Mouse (Mus musculus): ENCODE measurements around the gene Olfr859.
"Not testable (repeated sequence)": the region's sequence is repeated elsewhere in the genome, so short reads cannot be mapped to it uniquely, and the experiment has no call there.

Gene Olfr859

DNA sequence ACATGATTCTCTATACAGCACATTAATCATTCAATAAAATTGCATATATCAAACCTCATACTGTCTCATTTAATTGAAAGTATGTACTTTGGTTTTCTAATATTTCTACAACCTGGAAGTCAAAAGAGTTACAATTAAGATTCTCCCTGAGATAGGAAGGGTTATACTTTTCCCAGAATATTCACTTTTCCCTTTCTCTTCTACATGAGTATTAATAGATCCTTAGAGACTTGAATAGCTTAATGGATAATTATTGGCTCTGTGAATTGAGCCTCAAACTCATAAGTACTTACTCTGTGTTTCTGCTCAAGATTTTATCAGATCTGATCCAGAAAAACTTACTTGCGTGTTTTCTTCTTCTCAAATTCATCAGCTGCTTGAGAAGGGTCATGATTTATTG is at the start of gene Olfr859:
TSS of gene Olfr859 (plus strand) at position 301 of the 400 bp plus-strand sequence.
- DNase-seq (ENCODE audit: low spot score), result not testable (repeated sequence)

DNA sequence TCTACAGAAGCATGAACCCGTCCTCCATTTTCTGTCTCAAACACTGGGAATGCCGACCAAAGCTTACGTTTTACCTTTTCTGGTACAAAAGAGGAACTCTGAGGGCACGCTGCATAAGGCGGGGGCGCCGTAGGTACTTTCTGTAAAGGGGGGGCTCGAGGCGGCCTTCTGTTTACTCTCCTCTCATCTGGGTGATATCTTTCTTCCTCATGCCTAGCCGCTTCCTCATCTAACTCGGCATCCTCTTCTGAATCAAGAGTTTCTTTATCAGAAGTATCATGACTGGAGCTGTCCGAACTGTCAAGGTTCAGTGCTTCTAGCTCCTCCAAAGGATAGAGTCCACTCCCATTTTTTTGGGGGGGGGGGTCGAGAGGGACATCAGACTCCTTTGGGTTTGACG is 35.6 kb upstream of the Olfr859 start:
- no peak for DNase-seq (ENCODE audit: low spot score)

DNA sequence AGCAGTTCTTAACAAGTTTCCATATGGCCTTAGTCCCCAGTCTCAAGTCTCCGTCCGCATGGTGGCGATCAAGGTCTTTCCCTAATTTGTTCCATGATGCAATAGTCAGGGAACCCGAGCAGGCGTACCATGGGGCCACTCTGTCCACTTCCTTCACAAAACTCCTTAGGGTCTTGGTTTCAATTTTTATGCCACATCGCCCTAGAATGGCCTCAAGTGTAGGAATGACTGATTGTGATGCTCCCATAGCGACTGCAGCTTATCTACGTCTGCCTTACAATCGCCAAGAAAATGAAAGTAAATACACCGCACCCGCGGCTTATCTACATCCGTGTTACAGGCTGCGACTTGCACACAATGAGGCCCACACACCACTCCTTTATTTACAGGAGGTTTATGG is 35.0 kb upstream of the Olfr859 start:
- no peak for DNase-seq (ENCODE audit: low spot score)

DNA sequence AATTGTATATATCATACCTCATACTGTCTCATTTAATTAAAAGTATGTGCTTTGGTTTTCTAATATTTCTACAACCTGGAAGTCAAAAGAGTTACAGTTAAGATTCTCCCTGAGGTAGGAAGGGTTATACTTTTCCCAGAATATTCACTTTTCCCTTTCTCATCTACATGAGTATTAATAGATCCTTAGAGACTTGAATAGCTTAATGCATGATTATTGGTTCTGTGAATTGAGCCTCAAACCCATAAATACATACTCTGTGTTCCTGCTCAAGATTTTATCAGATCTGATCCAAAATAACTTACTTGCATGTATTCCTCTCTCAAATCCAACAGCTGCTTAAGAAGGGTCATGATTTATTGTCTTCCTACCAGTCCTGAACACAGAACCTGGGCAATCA is 24.7 kb upstream of the Olfr859 start, which contains the start of gene Olfr58:
TSS of gene Olfr58 (plus strand) at position 301 of the 400 bp plus-strand sequence.
- no peak for DNase-seq (ENCODE audit: low spot score)

DNA sequence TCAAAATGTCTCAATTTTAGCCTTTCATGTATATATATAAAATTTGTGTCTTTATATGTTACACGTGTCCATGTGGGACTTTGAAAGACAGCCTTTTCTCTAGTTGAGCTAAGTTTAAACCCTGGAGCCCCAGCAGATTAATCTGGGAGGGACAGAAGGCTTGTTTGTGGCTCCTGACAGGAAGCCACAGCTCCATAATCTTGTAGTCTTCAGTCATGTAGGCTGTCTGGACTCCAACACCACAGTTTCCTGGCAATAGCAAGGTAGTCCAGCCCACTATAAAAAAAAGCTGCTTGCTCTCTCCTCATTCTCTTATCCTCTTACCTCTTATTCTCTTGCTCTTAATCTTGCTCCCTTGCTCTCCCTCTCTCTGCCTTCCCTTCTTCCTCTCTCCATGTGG is 1.7 kb upstream of the Olfr859 start:
- DNase-seq (ENCODE audit: low spot score), result no peak

DNA sequence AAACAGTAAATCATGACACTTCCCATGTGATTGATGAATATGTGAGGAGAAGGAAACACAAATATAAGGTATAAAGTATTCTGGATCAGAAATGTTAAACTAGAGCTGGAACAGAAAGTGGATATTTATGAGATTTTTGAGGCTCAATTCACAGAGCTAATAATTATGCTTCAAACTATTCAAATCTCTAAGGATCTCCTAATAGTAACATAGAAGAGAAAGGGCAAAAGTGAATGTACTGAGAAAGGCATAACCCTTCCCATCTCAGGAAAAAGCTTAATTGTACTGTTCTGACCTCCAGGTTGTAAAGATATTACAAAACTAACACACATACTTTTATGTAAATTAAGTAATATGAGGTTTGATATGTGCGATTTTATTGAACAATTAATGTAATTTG is 44.9 kb downstream of the Olfr859 start, which contains the start of gene Olfr860:
TSS of gene Olfr860 (minus strand) at position 101 of the 400 bp plus-strand sequence.
- no peak for DNase-seq (ENCODE audit: low spot score)
